Mouse (Mus musculus) liver, postnatal 0 days (tissue): ENCODE data around the gene Ints13.

Experiments used
- CTCF ChIP-seq: sonication (generic); IDR thresholded peaks from 2 replicates; pipeline ENCODE4 v1.5.1; 2016; ENCODE audit warnings: antibody characterized with exemption, low read depth
- EP300 ChIP-seq: IDR thresholded peaks from 2 replicates; pipeline ENCODE4 v1.6.1; 2016; ENCODE audit warnings: antibody characterized with exemption, low read depth, mild to moderate bottlenecking

- TF ChIP-seq CTCF (no peak), EP300 (no peak)
These were observed 39.6 kb downstream of the Ints13 start for GRCm38 (mm10) chr6:146538071-146538470.
